Mouse (Mus musculus): ENCODE measurements around the gene Bbs10. TPM values are rescaled to one million over a fixed set of nuclear protein-coding genes. Genes with fewer than 3 reads are reported as not detected.

Gene Bbs10
- total RNA-seq, 2 experiments from 2014 or later, result 2.5 to 2.8 TPM

- intact Hi-C loops (cut with DNase I), result no loop called here
- DNase-seq (ENCODE audit: low spot score), result no peak
Measured at GRCm38 (mm10) chr10:111318805-111319500, 20.5 kb downstream of the Bbs10 start.

GRCm38 (mm10) chr10:111320579-111320978 lies 22.1 kb downstream of the Bbs10 start:
- no peak for DNase-seq (ENCODE audit: low spot score)
- intact Hi-C loops (cut with DNase I), result no loop called here

- no peak for DNase-seq (ENCODE audit: low spot score)
- intact Hi-C loops (cut with DNase I), result no loop called here
Measured at GRCm38 (mm10) chr10:111327957-111328356, 29.5 kb downstream of the Bbs10 start.

GRCm38 (mm10) chr10:111329326-111329725 lies 30.8 kb downstream of the Bbs10 start:
- no peak for DNase-seq (ENCODE audit: low spot score)
- intact Hi-C loops (cut with DNase I), result no loop called here

- no peak for DNase-seq (ENCODE audit: low spot score)
- intact Hi-C loops (cut with DNase I), result no loop called here
Measured at GRCm38 (mm10) chr10:111334902-111335301, 36.4 kb downstream of the Bbs10 start.

- no peak for DNase-seq (ENCODE audit: low spot score)
- intact Hi-C loops (cut with DNase I), result no loop called here
Measured at GRCm38 (mm10) chr10:111335517-111336352, 37.3 kb downstream of the Bbs10 start.

- DNase-seq (ENCODE audit: low spot score), result no peak
- intact Hi-C loops (cut with DNase I), result no loop called here
Measured at GRCm38 (mm10) chr10:111336353-111336713, 37.9 kb downstream of the Bbs10 start.

- intact Hi-C loops (cut with DNase I), result no loop called here
- no peak for DNase-seq (ENCODE audit: low spot score)
Measured at GRCm38 (mm10) chr10:111339296-111339695, 40.8 kb downstream of the Bbs10 start.

- DNase-seq (ENCODE audit: low spot score), result no peak
- intact Hi-C loops (cut with DNase I), result no loop called here
Measured at GRCm38 (mm10) chr10:111341761-111342160, 43.3 kb downstream of the Bbs10 start.

- no peak for DNase-seq (ENCODE audit: low spot score)
Measured at GRCm38 (mm10) chr10:111343555-111343954, 45.1 kb downstream of the Bbs10 start.

GRCm38 (mm10) chr10:111348263-111348662 lies 49.8 kb downstream of the Bbs10 start:
- DNase-seq (ENCODE audit: low spot score), result no peak
- intact Hi-C loops (cut with DNase I), result no loop called here

More at GRCm38 (mm10) chr10:111343555-111343954, 45.1 kb downstream of the Bbs10 start:
- intact Hi-C loops (cut with DNase I), result no loop called here

Other genes with a start within 250 kb of the Bbs10 start
- gene Osbpl8, start 133.9 kb upstream of the Bbs10 start, total RNA-seq (2021), result 10 to 100 TPM; 68.3 to 69.5 TPM
- 10 to 100 TPM; 55.0 to 60.9 TPM for gene Nap1l1, start 174.5 kb downstream of the Bbs10 start, total RNA-seq (2021)
- 10 to 100 TPM; 16.9 to 18.8 TPM for gene Phlda1, start 207.6 kb downstream of the Bbs10 start, total RNA-seq (2021)